Mouse (Mus musculus) heart, postnatal 25 days (tissue): Measurements from ENCODE around the gene Diexf. TPM values are rescaled to one million over a fixed set of nuclear protein-coding genes. Genes with fewer than 3 reads are reported as not detected.

Source experiments
- DNase-seq: peaks from one replicate; pipeline ENCODE4 v3.0.0; 2022; ENCODE audit warnings: low spot score
- intact Hi-C: fragments of 180-260 bp; cut with DNase I; formaldehyde crosslinking; loops from one replicate; pipeline ENCODE4 v1.15.1; 2025
- total RNA-seq, 2 experiments: library from RNA; stranded (reverse); gene quantifications; 2 replicates each; pipeline ENCODE4 v1.2.3; 2021

The Diexf gene
- total RNA-seq, result 1 to 10 TPM; 8.2 to 9.5 TPM

GRCm38 (mm10) chr1:193129786-193130455 is at the start of gene Diexf:
Diexf (minus strand) TSS chr1:193130272.
- intact Hi-C loops, result loop anchor here (1.0 to 10.0 kb wide), 2 partner anchors 43 to 345 kb away; no protein-coding TSS in a partner anchor
- DNase-seq, result peak; percentile 89

GRCm38 (mm10) chr1:193174143-193174733 is 44.2 kb upstream of the Diexf start:
- intact Hi-C loops, result no loop called here

GRCm38 (mm10) chr1:193173810-193174129 is 43.7 kb upstream of the Diexf start:
- intact Hi-C loops, result loop anchor here (1.0 kb wide), 1 partner anchor 43 kb away; the partner anchor contains the start of gene Diexf

More at GRCm38 (mm10) chr1:193174143-193174733, 44.2 kb upstream of the Diexf start:
- no peak for DNase-seq

GRCm38 (mm10) chr1:193172991-193173809 is 43.1 kb upstream of the Diexf start:
- intact Hi-C loops, result loop anchor here (1.0 kb wide), 1 partner anchor 43 kb away; the partner anchor contains the start of gene Diexf
- peak; percentile 92 for DNase-seq

More at GRCm38 (mm10) chr1:193173810-193174129, 43.7 kb upstream of the Diexf start:
- DNase-seq, result no peak

GRCm38 (mm10) chr1:193169856-193170255 is 39.8 kb upstream of the Diexf start:
- intact Hi-C loops, result no loop called here
- DNase-seq, result no peak

- intact Hi-C loops, result no loop called here
- DNase-seq, result no peak
Observed at GRCm38 (mm10) chr1:193169228-193169627, 39.2 kb upstream of the Diexf start.

GRCm38 (mm10) chr1:193167746-193168145 is 37.7 kb upstream of the Diexf start, which contains the start of gene A130010J15Rik:
A130010J15Rik (plus strand) TSS chr1:193168046.
- intact Hi-C loops, result no loop called here

GRCm38 (mm10) chr1:193160317-193161032 is 30.4 kb upstream of the Diexf start:
- intact Hi-C loops, result no loop called here
- peak; percentile 12 for DNase-seq

More at GRCm38 (mm10) chr1:193167746-193168145, 37.7 kb upstream of the Diexf start, which contains the start of gene A130010J15Rik:
- DNase-seq, result no peak

GRCm38 (mm10) chr1:193159613-193160012 is 29.5 kb upstream of the Diexf start:
- intact Hi-C loops, result no loop called here

GRCm38 (mm10) chr1:193159163-193159562 is 29.1 kb upstream of the Diexf start:
- intact Hi-C loops, result no loop called here

More at GRCm38 (mm10) chr1:193159613-193160012, 29.5 kb upstream of the Diexf start:
- DNase-seq, result no peak

GRCm38 (mm10) chr1:193157111-193157492 is 27.0 kb upstream of the Diexf start:
- DNase-seq, result no peak
- intact Hi-C loops, result no loop called here

More at GRCm38 (mm10) chr1:193159163-193159562, 29.1 kb upstream of the Diexf start:
- DNase-seq, result no peak

GRCm38 (mm10) chr1:193156316-193157110 is 26.4 kb upstream of the Diexf start:
- DNase-seq, result peak; percentile 8
- intact Hi-C loops, result no loop called here

GRCm38 (mm10) chr1:193153561-193153960 is 23.5 kb upstream of the Diexf start:
- no peak for DNase-seq
- intact Hi-C loops, result no loop called here

GRCm38 (mm10) chr1:193152872-193153271 is 22.8 kb upstream of the Diexf start, which contains the start of gene Irf6:
Irf6 (plus strand) TSS chr1:193153111.
- intact Hi-C loops, result no loop called here
- peak; percentile 40 for DNase-seq

- no peak for DNase-seq
- intact Hi-C loops, result no loop called here
Observed at GRCm38 (mm10) chr1:193151134-193151533, 21.1 kb upstream of the Diexf start.

GRCm38 (mm10) chr1:193149231-193149630 is 19.2 kb upstream of the Diexf start:
- DNase-seq, result no peak
- intact Hi-C loops, result no loop called here

- no peak for DNase-seq
- intact Hi-C loops, result no loop called here
Observed at GRCm38 (mm10) chr1:193146416-193146815, 16.3 kb upstream of the Diexf start.

- DNase-seq, result no peak
- intact Hi-C loops, result no loop called here
Observed at GRCm38 (mm10) chr1:193145101-193145500, 15.0 kb upstream of the Diexf start.

- DNase-seq, result no peak
- intact Hi-C loops, result no loop called here
Observed at GRCm38 (mm10) chr1:193144516-193144915, 14.4 kb upstream of the Diexf start.
